In genomic region chr17:35002153-35002865, GRCm38 (mm10) we compare ENCODE assay signal across 7 mouse cellular contexts. TPM values are rescaled to one million over a fixed set of nuclear protein-coding genes. Genes with fewer than 3 reads are reported as not detected.
A peak's percentile ranks its signal among the peaks of the same experiment; 100 is the strongest.
DNase-seq lines count a peak whose midpoint lies in the region; ATAC-seq lines count a peak whose summit lies in the region.

No protein-coding gene starts in this region.

- peaks cover 70% of the 10 kb centered on the region for H3K4me1 ChIP-seq in megakaryocyte, embryonic 14.5 days
- H3K4me1 ChIP-seq in hindbrain, embryonic 14.5 days (replicated peaks; ENCODE audit: control insufficient read depth, insufficient read depth, low read length): peaks cover 17% of the 10 kb centered on the region
- peaks cover 40% of the 10 kb centered on the region for H3K4me1 ChIP-seq in midbrain, embryonic 13.5 days (replicated peaks)

- peaks cover 56% of the 10 kb centered on the region for H3K36me3 ChIP-seq in megakaryocyte, embryonic 14.5 days (replicated peaks; ENCODE audit: low read length)
- peaks cover 30% of the 10 kb centered on the region for H3K36me3 ChIP-seq in hindbrain, embryonic 14.5 days (replicated peaks; ENCODE audit: control insufficient read depth, insufficient read depth)
- H3K36me3 ChIP-seq in midbrain, embryonic 13.5 days: peaks cover 31% of the 10 kb centered on the region

- peak overlapping the region; percentile 100 for H3K4me3 ChIP-seq in megakaryocyte, embryonic 14.5 days (replicated peaks)
- peak overlapping the region; percentile 92 for H3K4me3 ChIP-seq in hindbrain, embryonic 14.5 days (replicated peaks; ENCODE audit: low read length)
- peak overlapping the region; percentile 94 for H3K4me3 ChIP-seq in midbrain, embryonic 13.5 days (replicated peaks)

- H3K27ac ChIP-seq in hindbrain, embryonic 14.5 days: no peak overlapping the region
- no peak overlapping the region for H3K27ac ChIP-seq in midbrain, embryonic 13.5 days

- 14% methylated on average over 12 of the region's 12 CpGs for WGBS in hindbrain, embryonic 14.5 days
- WGBS in midbrain, embryonic 13.5 days: 12% methylated on average over 12 of the region's 12 CpGs

- no peak for DNase-seq in hindbrain, embryonic 14.5 days (ENCODE audit: low spot score)
- DNase-seq in ovary, adult 18-20 months (ENCODE audit: low spot score): no peak
- DNase-seq in adrenal gland, adult 18-20 months (ENCODE audit: low spot score in 2 of 2): no peak

- H3K9ac ChIP-seq in hindbrain, embryonic 14.5 days: peak overlapping the region; percentile 92
- peak overlapping the region; percentile 97 for H3K9ac ChIP-seq in midbrain, embryonic 13.5 days (replicated peaks)

- peak overlapping the region; percentile 100 for H3K4me2 ChIP-seq in hindbrain, embryonic 14.5 days (replicated peaks)
- H3K4me2 ChIP-seq in midbrain, embryonic 13.5 days (replicated peaks): peak overlapping the region; percentile 100

- H3K27me3 ChIP-seq in megakaryocyte, embryonic 14.5 days (replicated peaks): no peaks in the 10 kb centered on the region
- no peaks in the 10 kb centered on the region for H3K27me3 ChIP-seq in hindbrain, embryonic 14.5 days (ENCODE audit: control insufficient read depth, insufficient read depth, low read length)
- H3K27me3 ChIP-seq in midbrain, embryonic 13.5 days: no peaks in the 10 kb centered on the region

- no peaks in the 10 kb centered on the region for H3K9me3 ChIP-seq in megakaryocyte, embryonic 14.5 days
- H3K9me3 ChIP-seq in hindbrain, embryonic 14.5 days (ENCODE audit: control insufficient read depth, low read length): no peaks in the 10 kb centered on the region
- H3K9me3 ChIP-seq in midbrain, embryonic 13.5 days: no peaks in the 10 kb centered on the region

- ATAC-seq in megakaryocyte, adult 5-6 weeks (ENCODE audit: poor library complexity, severe bottlenecking): no peak
- ATAC-seq in common myeloid progenitor, adult 5-6 weeks (replicated peaks; ENCODE audit: low read depth, poor library complexity, severe bottlenecking): peak; percentile 16
- no peak for ATAC-seq in hindbrain, embryonic 14.5 days (ENCODE audit: low FRiP score)
- no peak for ATAC-seq in midbrain, embryonic 13.5 days

RNA-seq across cellular contexts. Expression of gene Vars, which starts 1.5 kb away (rescaled TPM):
- 188 and 650 TPM in 2 replicates for polyA plus RNA-seq in megakaryocyte, embryonic 14.5 days (2012; ENCODE audit: insufficient read depth, low replicate concordance)
- total RNA-seq in megakaryocyte, adult 5-6 weeks (2015): 42.2 and 61.8 TPM in 2 replicates
- total RNA-seq in megakaryocyte, adult 5-6 weeks (2017): 110 and 165 TPM in 2 replicates
- 174 and 210 TPM in 2 replicates for total RNA-seq in common myeloid progenitor, adult 5-6 weeks (2017)
- 51.0 and 51.6 TPM in 2 replicates for polyA plus RNA-seq in hindbrain, embryonic 14.5 days (2014; fragmentation: Nextera tagmentation; extraction: Ambion mirVana)
- polyA plus RNA-seq in midbrain, embryonic 13.5 days (2015; fragmentation: Nextera tagmentation; extraction: Ambion mirVana): 61.0 and 69.1 TPM in 2 replicates
- 10 to 100 TPM; 49.8 to 64.8 TPM for total RNA-seq in adrenal gland, adult 18-20 months (2021)

RNA-seq across cellular contexts. Expression of gene Vwa7, which starts 14.1 kb away (rescaled TPM):
- 0.38 and 0.40 TPM in 2 replicates for polyA plus RNA-seq in megakaryocyte, embryonic 14.5 days (2012; ENCODE audit: insufficient read depth, low replicate concordance)
- 0.07 TPM in 1 of 2 replicates, not detected in the other for total RNA-seq in megakaryocyte, adult 5-6 weeks (2015)
- total RNA-seq in megakaryocyte, adult 5-6 weeks (2017): 0.11 TPM in 1 of 2 replicates, not detected in the other
- total RNA-seq in common myeloid progenitor, adult 5-6 weeks (2017): 0.32 TPM in 1 of 2 replicates, not detected in the other
- 0.13 and 0.16 TPM in 2 replicates for polyA plus RNA-seq in hindbrain, embryonic 14.5 days (2014; fragmentation: Nextera tagmentation; extraction: Ambion mirVana)
- polyA plus RNA-seq in midbrain, embryonic 13.5 days (2015; fragmentation: Nextera tagmentation; extraction: Ambion mirVana): 0.13 and 0.20 TPM in 2 replicates
- under 1 TPM; 0.50 to 0.61 TPM for total RNA-seq in adrenal gland, adult 18-20 months (2021)

RNA-seq across cellular contexts. Expression of gene Lsm2, which starts 20.6 kb away (rescaled TPM):
- 64.3 and 95.0 TPM in 2 replicates for polyA plus RNA-seq in megakaryocyte, embryonic 14.5 days (2012; ENCODE audit: insufficient read depth, low replicate concordance)
- total RNA-seq in megakaryocyte, adult 5-6 weeks (2015): 85.8 and 141 TPM in 2 replicates
- total RNA-seq in megakaryocyte, adult 5-6 weeks (2017): 13.2 and 31.2 TPM in 2 replicates
- 26.9 and 34.1 TPM in 2 replicates for total RNA-seq in common myeloid progenitor, adult 5-6 weeks (2017)
- 92.9 and 97.8 TPM in 2 replicates for polyA plus RNA-seq in hindbrain, embryonic 14.5 days (2014; fragmentation: Nextera tagmentation; extraction: Ambion mirVana)
- 141 and 150 TPM in 2 replicates for polyA plus RNA-seq in midbrain, embryonic 13.5 days (2015; fragmentation: Nextera tagmentation; extraction: Ambion mirVana)
- 10 to 100 TPM; 31.9 to 34.5 TPM for total RNA-seq in adrenal gland, adult 18-20 months (2021)

RNA-seq across cellular contexts. Expression of gene Sapcd1, which starts 25.5 kb away (rescaled TPM):
- polyA plus RNA-seq in megakaryocyte, embryonic 14.5 days (2012; ENCODE audit: insufficient read depth, low replicate concordance): 4.1 and 5.4 TPM in 2 replicates
- total RNA-seq in megakaryocyte, adult 5-6 weeks (2015): 1.4 and 1.5 TPM in 2 replicates
- total RNA-seq in megakaryocyte, adult 5-6 weeks (2017): 0.22 TPM in 1 of 2 replicates, not detected in the other
- total RNA-seq in common myeloid progenitor, adult 5-6 weeks (2017): 1.2 and 4.4 TPM in 2 replicates
- 1.4 and 1.7 TPM in 2 replicates for polyA plus RNA-seq in hindbrain, embryonic 14.5 days (2014; fragmentation: Nextera tagmentation; extraction: Ambion mirVana)
- 3.8 and 4.3 TPM in 2 replicates for polyA plus RNA-seq in midbrain, embryonic 13.5 days (2015; fragmentation: Nextera tagmentation; extraction: Ambion mirVana)
- total RNA-seq in adrenal gland, adult 18-20 months (2021): under 1 TPM in 1 of 2 experiments, not detected in 1; 0.51 TPM

RNA-seq across cellular contexts. Expression of gene Hspa1l, which starts 29.8 kb away (rescaled TPM):
- polyA plus RNA-seq in megakaryocyte, embryonic 14.5 days (2012; ENCODE audit: insufficient read depth, low replicate concordance): not detected in 2 replicates
- not detected in 2 replicates for total RNA-seq in megakaryocyte, adult 5-6 weeks (2015)
- 0.22 TPM in 1 of 2 replicates, not detected in the other for total RNA-seq in megakaryocyte, adult 5-6 weeks (2017)
- total RNA-seq in common myeloid progenitor, adult 5-6 weeks (2017): 0.63 TPM in 1 of 2 replicates, not detected in the other
- 1.9 TPM in 2 replicates for polyA plus RNA-seq in hindbrain, embryonic 14.5 days (2014; fragmentation: Nextera tagmentation; extraction: Ambion mirVana)
- polyA plus RNA-seq in midbrain, embryonic 13.5 days (2015; fragmentation: Nextera tagmentation; extraction: Ambion mirVana): 0.55 and 1.5 TPM in 2 replicates
- total RNA-seq in adrenal gland, adult 18-20 months (2021): under 1 TPM; 0.30 to 0.58 TPM
